Mouse (Mus musculus): Measurements from ENCODE around the gene Tgfb2. TPM values are rescaled to one million over a fixed set of nuclear protein-coding genes. Genes with fewer than 3 reads are reported as not detected.

The Tgfb2 gene
- polyA plus RNA-seq, 2 experiments from 2014 or later, result 0.08 to 0.51 TPM

DNA sequence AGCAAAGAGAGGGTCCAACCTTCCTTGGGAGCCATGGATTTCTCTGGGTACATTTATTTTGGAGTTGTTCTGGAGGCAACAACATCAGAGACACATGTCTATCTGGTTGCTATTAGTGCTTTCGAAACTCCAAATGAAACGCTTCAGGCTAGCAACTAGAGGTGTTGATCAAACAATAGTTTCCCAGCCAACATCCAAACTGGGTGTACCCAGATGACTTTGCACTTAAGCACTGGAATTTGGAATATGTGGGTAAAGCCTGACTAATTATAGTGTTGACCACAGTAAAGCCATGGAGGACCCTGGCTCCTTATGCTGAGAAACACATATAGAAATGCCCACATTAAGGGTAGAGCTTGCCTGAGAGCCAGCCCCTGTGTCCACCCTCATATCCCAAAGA, 124.7 kb downstream of the Tgfb2 start:
- no peak for ATAC-seq

DNA sequence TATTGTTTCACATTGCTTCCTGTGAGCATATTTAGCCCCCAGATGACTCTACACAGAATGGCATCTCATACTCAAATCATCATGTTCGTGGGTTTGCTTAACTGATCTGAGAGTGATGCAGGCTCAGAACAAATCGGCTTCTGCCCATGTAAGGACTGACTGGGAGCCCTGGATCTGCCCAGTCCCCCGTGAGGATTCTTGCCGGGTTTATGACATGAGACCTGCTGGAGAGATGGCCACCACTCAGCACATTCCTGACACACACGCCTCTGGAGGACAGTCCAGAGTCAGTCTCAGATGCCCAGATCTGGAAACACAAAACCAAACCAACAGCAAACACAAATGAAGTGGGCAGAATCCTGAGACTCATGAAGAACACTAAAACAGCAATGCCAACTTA, 128.5 kb downstream of the Tgfb2 start:
- no peak for ATAC-seq

DNA sequence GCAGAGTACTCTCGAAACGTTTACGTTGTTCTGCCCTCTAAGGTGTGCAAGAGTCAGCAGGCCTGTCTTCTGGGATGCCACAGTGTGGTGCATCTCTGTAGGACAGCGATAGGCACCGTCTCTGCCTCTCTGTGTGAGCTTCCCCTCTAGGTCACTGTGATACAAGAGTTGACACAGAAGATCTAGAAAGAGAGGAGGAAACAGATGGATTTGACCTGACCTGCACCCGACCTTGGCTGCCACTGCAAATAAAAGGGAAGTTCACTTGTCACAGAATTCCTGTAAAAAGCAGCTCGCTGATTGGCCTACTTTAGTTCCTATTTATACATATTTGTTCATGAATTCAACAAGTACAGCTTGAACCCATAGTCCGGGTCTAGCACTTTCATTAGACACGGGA, 130.2 kb downstream of the Tgfb2 start:
- no peak for ATAC-seq

DNA sequence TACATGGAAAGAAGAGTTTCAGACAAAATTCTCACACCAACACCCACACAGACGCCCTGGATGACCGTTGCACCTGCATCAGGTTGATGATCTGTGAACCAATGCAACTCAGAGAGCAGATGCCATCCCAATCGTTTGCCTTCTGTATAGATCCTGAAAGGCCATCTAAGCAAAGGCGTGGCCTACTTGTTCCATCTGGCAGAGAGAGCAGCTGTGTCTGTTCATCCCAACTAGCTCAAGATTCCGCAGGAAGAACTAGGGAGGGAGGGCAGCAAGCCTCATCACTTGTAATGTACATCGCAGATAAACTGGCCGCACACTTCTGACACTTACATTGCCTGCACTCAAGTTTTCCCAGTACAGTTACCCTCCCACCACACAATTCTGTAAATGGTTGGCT, 130.7 kb downstream of the Tgfb2 start:
- no peak for ATAC-seq

Other genes starting within 250 kb of the Tgfb2 start
- gene Rrp15, start 43.4 kb upstream of the Tgfb2 start, polyA plus RNA-seq (2017; shearing (Covaris generic)), result 10 to 100 TPM; 23.0 to 25.8 TPM